In genomic region chr14:34375415-34375904, GRCm38 (mm10) we compare ENCODE assay signal across 10 mouse cellular contexts. TPM values are rescaled to one million over a fixed set of nuclear protein-coding genes. Genes with fewer than 3 reads are reported as not detected.
A peak's percentile ranks its signal among the peaks of the same experiment; 100 is the strongest.
DNase-seq lines count a peak whose midpoint lies in the region; ATAC-seq and TF ChIP-seq lines count a peak whose summit lies in the region.
"Had no signal": no experiment of that assay in that cellular context is flagged by ENCODE, and none has a peak within 500 bp of the region (broad histone marks: within the 10 kb centered on the region; RNA-seq: fewer than 3 reads in every experiment).

TSS of gene Mmrn2 (plus strand) at chr14:34375465.

- H3K4me2 ChIP-seq in heart, embryonic 14.5 days (ENCODE audit: low read length) = peak within 1 kb of the TSS; percentile 42
- H3K4me2 ChIP-seq in limb, embryonic 15.5 days = no peak within 1 kb of the TSS

- no peaks in the 10 kb centered on the region for H3K4me1 ChIP-seq in kidney, adult 2 months (ENCODE audit: control insufficient read depth, insufficient read depth, low read length)
- peaks cover 20 to 28% of the 10 kb centered on the region in 2 experiments for H3K4me1 ChIP-seq in heart, embryonic 14.5 days (ENCODE audit: control insufficient read depth in 2 of 2, insufficient read depth in 2 of 2, low read length in 2 of 2)
- peaks cover 27% of the 10 kb centered on the region for H3K4me1 ChIP-seq in limb, embryonic 15.5 days

- peak within 1 kb of the TSS; percentile 48 for H3K4me3 ChIP-seq in kidney, adult 2 months (ENCODE audit: insufficient read depth, low read depth, low read length)
- H3K4me3 ChIP-seq in heart, embryonic 14.5 days (ENCODE audit: control insufficient read depth in 1 of 2, insufficient read depth in 1 of 2, low read depth in 1 of 2, low read length in 2 of 2) = peak within 1 kb of the TSS; percentile 37 to 45
- peak within 1 kb of the TSS; percentile 7; the same call in 1 of the 2 replicates for H3K4me3 ChIP-seq in limb, embryonic 15.5 days

- 59% methylated on average over 13 of the region's 13 CpGs for WGBS in kidney, adult 2 months
- WGBS in heart, embryonic 14.5 days = 70% methylated on average over 13 of the region's 13 CpGs
- WGBS in limb, embryonic 15.5 days = 83% methylated on average over 13 of the region's 13 CpGs

- peak within 1 kb of the TSS; percentile 71 for H3K27ac ChIP-seq in kidney, adult 2 months (ENCODE audit: insufficient read depth, low read depth, low read length)
- H3K27ac ChIP-seq in heart, embryonic 14.5 days (replicated peaks in 1 of 2; ENCODE audit: control insufficient read depth in 1 of 2, insufficient read depth in 1 of 2, low read depth in 2 of 2, low read length in 2 of 2) = peak within 1 kb of the TSS; percentile 28 to 66
- no peak within 1 kb of the TSS for H3K27ac ChIP-seq in limb, embryonic 15.5 days

- TF ChIP-seq POLR2A in kidney, adult 2 months (IDR thresholded peaks at IDR 0.05; ENCODE audit: low read depth, low read length) = no peak

- H3K9me3 ChIP-seq in heart, embryonic 14.5 days (ENCODE audit: control insufficient read depth, low read length) = no peaks in the 10 kb centered on the region
- H3K9me3 ChIP-seq in limb, embryonic 15.5 days = no peaks in the 10 kb centered on the region

- no peak for ATAC-seq in heart, embryonic 14.5 days (ENCODE audit: insufficient number of reproducible peaks, insufficient read depth, low FRiP score, low read depth)
- no peak for ATAC-seq in limb, embryonic 15.5 days (ENCODE audit: insufficient number of reproducible peaks, low FRiP score, low TSS enrichment, low read depth)

- no peak for TF ChIP-seq CTCF in kidney, adult 2 months (conservative IDR thresholded peaks at IDR 0.05; ENCODE audit: insufficient read depth, insufficient read length, low read depth, low read length)

- H3K9ac ChIP-seq in heart, embryonic 14.5 days (ENCODE audit: low read length) = peak within 1 kb of the TSS; percentile 64
- H3K9ac ChIP-seq in limb, embryonic 15.5 days = no peak within 1 kb of the TSS

- DNase-seq in kidney, adult 2 months = no peak
- no peak for DNase-seq in kidney, postnatal 4 days
- DNase-seq in adrenal gland, postnatal 14 days = no peak
- DNase-seq in ovary, postnatal 36 days (ENCODE audit: low spot score) = no peak
- DNase-seq in layer of hippocampus, adult 8-10 months (ENCODE audit: low spot score in 2 of 2) = no peak
- no peak for DNase-seq in spleen, adult 12 weeks (ENCODE audit: low spot score)
- DNase-seq: lung, adult 18-20 months; right cerebral cortex, postnatal 25 days had no signal

- H3K27me3 ChIP-seq in kidney, adult 2 months (replicated peaks; ENCODE audit: control insufficient read depth, insufficient read depth, low read length) = no peaks in the 10 kb centered on the region
- H3K27me3 ChIP-seq in heart, embryonic 14.5 days (ENCODE audit: control insufficient read depth, insufficient read depth, low read length) = no peaks in the 10 kb centered on the region
- H3K27me3 ChIP-seq in limb, embryonic 15.5 days = no peaks in the 10 kb centered on the region

- H3K36me3 ChIP-seq in kidney, adult 2 months (ENCODE audit: control insufficient read depth, insufficient read depth, low read length) = no peaks in the 10 kb centered on the region
- no peaks in the 10 kb centered on the region for H3K36me3 ChIP-seq in heart, embryonic 14.5 days (ENCODE audit: control insufficient read depth, insufficient read depth, low read length)
- H3K36me3 ChIP-seq in limb, embryonic 15.5 days = no peaks in the 10 kb centered on the region

RNA-seq across cellular contexts. Expression of gene Mmrn2, which starts in this region (rescaled TPM):
- polyA plus RNA-seq in kidney, adult 2 months (2012; rRNA removed) = 16.2 and 19.4 TPM in 2 replicates
- total RNA-seq in adrenal gland, postnatal 14 days (2021) = 34.2 and 35.1 TPM in 2 replicates
- 28.8 and 31.7 TPM in 2 replicates for polyA plus RNA-seq in heart, embryonic 14.5 days (2014; fragmentation: Nextera tagmentation; extraction: Ambion mirVana)
- polyA plus RNA-seq in limb, embryonic 15.5 days (2015; fragmentation: Nextera tagmentation; extraction: Ambion mirVana) = 8.1 and 9.5 TPM in 2 replicates
- 1 to 10 TPM; 4.8 to 6.0 (median 5.0) TPM for total RNA-seq in layer of hippocampus, adult 8-10 months (2022)
